Mouse (Mus musculus) liver, adult 2 months (tissue): Measurements from ENCODE around the gene Slc27a3.

Experiments used
- CTCF ChIP-seq: fragments of 200-500 bp; IDR thresholded peaks from 2 replicates; pipeline ENCODE4 v1.5.1; 2011; ENCODE audit warnings: low read depth, low read length, control low read depth
- POLR2A ChIP-seq: fragments of 200-500 bp; IDR thresholded peaks from 2 replicates; pipeline ENCODE4 v1.6.1; 2011; ENCODE audit warnings: low read length, control low read depth; ENCODE audit not compliant: insufficient read depth; ENCODE audit errors: extremely low read depth

DNA sequence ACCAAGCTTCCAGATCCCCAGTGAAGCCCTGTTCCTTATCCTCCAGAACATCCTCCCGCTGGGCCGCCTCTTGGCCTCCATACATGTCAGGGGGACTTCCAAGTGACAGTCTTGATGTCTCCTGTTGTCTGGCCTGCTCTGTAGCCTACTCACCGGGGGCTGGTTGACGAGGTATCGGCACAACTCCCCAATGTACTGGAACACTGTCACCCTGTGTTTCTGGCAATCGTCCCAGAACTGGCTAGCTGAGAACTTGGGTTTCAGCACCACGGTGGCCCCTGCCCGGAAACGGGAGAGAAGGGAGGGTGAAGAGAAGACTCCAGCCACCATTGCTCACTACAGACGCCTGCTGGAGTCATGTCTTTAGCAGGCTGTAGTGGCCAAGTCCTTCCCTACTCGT is 2.3 kb downstream of the Slc27a3 start:
- TF ChIP-seq POLR2A: no peak
- TF ChIP-seq CTCF: no peak
